Mouse (Mus musculus): ENCODE results near the gene Olfr1293-ps. TPM values are rescaled to one million over a fixed set of nuclear protein-coding genes. Genes with fewer than 3 reads are reported as not detected.

Gene Olfr1293-ps
- polyA plus RNA-seq (2015; fragmentation: Nextera tagmentation; extraction: Ambion mirVana), result not detected in 2 replicates

DNA sequence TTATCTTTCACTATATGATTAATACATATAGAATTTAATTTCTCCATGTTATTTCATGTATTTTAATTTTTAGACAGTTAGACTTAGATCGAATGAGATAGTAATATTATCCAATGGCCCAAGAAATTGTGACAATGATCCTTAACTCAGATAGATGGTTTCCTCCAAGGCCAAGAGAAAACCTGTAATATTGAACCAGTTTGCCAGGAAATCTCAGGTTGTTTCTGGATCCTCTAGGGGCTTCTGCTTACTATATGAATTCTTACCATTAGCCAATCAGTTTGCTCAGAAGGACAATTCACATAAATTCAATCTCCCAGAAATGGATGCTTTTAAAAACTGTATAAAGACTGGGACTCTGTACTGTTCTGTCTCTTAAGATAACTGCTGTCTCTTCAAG is at the start of gene Olfr1293-ps:
Gene Olfr1293-ps, plus strand, starts transcription at position 301 of the 400 bp plus-strand sequence.
- Histone ChIP-seq H3K4me1 (replicated peaks; ENCODE audit: insufficient read depth, low read length) (no peaks in the 10 kb centered on the region), H3K36me3 (ENCODE audit: insufficient read depth, low read length) (no peaks in the 10 kb centered on the region), H3K4me2 (ENCODE audit: low read length) (no peak within 1 kb of the TSS), H3K4me3 (replicated peaks; ENCODE audit: low read depth, low read length) (no peak within 1 kb of the TSS), H3K9me3 (replicated peaks; ENCODE audit: low read length) (no peaks in the 10 kb centered on the region), H3K9ac (ENCODE audit: low read depth, low read length) (no peak within 1 kb of the TSS), H3K27ac (no peak within 1 kb of the TSS), H3K27me3 (ENCODE audit: insufficient read depth, low read length) (no peaks in the 10 kb centered on the region)
- WGBS, result 91% methylated on average over 1 of the region's 1 CpGs
- DNase-seq (ENCODE audit: low spot score), result no peak
- ATAC-seq (replicated peaks; ENCODE audit: low FRiP score, low read depth), result no peak
- no peak for TF ChIP-seq CTCF (IDR thresholded peaks at IDR 0.05; ENCODE audit: low read depth)

DNA sequence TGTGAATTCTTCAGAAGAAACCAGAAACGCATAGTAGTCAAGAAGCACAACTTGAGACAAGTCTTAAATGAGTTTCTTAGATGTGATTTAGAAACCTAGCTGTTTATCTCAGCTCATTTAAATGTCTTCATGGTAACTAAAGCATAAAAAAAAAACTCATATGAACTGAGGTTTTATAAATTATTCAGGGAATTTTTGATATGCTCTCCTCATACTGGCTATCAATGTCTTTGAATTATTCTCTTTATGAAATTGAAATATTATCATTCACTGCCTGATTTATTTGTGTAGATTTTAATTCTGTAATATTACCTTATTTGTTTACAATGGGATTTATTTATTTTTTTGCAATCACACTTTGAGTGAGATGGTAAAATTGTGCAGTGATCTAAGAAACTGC is 44.5 kb upstream of the Olfr1293-ps start, which contains the start of gene Olfr1289:
Gene Olfr1289, plus strand, starts transcription at position 301 of the 400 bp plus-strand sequence.
- 73% methylated on average over 1 of the region's 1 CpGs for WGBS
- Histone ChIP-seq H3K27me3 (ENCODE audit: insufficient read depth, low read length) (no peaks in the 10 kb centered on the region), H3K4me3 (replicated peaks; ENCODE audit: low read depth, low read length) (no peak within 1 kb of the TSS), H3K4me1 (replicated peaks; ENCODE audit: insufficient read depth, low read length) (no peaks in the 10 kb centered on the region), H3K36me3 (ENCODE audit: insufficient read depth, low read length) (no peaks in the 10 kb centered on the region), H3K9ac (ENCODE audit: low read depth, low read length) (no peak within 1 kb of the TSS), H3K4me2 (ENCODE audit: low read length) (no peak within 1 kb of the TSS), H3K9me3 (replicated peaks; ENCODE audit: low read length) (no peaks in the 10 kb centered on the region), H3K27ac (no peak within 1 kb of the TSS)
- no peak for DNase-seq (ENCODE audit: low spot score)
- no peak for ATAC-seq (replicated peaks; ENCODE audit: low FRiP score, low read depth)
- no peak for TF ChIP-seq CTCF (IDR thresholded peaks at IDR 0.05; ENCODE audit: low read depth)

DNA sequence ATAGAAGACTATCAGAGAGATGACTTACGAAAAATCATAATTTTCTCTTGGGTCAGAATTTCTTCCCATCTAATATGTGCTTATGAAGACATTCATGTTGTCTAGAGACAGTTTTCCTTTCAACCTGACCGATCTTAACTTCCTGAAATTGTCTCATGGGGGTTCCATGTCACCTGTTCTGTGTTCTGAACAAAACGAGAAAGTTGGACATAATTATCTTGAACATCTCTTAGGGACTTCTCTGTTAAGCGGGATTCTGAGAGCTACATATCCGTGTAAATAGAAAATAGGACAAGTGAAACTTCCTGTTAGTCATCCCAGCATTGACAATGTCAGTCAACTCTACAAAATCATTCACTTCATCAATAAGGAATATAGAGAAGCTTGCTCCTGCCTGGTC is 31.3 kb upstream of the Olfr1293-ps start, which contains the start of gene Olfr1290:
Gene Olfr1290, minus strand, starts transcription at position 101 of the 400 bp plus-strand sequence.
- no peaks in the 10 kb centered on the region for H3K36me3 ChIP-seq (ENCODE audit: insufficient read depth, low read length)

DNA sequence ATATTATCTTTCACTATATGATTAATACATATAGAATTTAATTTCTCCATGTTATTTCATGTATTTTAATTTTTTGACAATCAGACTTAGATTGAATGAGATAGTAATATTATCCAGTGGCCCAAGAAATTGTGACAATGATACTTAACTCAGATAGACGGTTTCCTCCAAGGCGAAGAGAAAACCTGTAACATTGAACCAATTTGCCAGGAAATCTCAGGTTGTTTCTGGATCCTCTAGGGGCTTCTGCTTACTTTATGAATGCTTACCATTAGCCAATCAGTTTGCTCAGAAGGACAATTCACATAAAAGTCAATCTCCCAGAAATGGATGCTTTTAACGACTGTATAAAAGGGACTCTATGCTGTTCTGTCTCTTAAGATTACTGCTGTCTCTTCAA is 28.1 kb upstream of the Olfr1293-ps start, which contains the start of gene Olfr1291-ps1:
Gene Olfr1291-ps1, plus strand, starts transcription at position 301 of the 400 bp plus-strand sequence.
- Histone ChIP-seq H3K4me1 (replicated peaks; ENCODE audit: insufficient read depth, low read length) (no peaks in the 10 kb centered on the region), H3K9ac (ENCODE audit: low read depth, low read length) (no peak within 1 kb of the TSS), H3K27ac (no peak within 1 kb of the TSS), H3K9me3 (replicated peaks; ENCODE audit: low read length) (no peaks in the 10 kb centered on the region), H3K4me2 (ENCODE audit: low read length) (no peak within 1 kb of the TSS), H3K36me3 (ENCODE audit: insufficient read depth, low read length) (no peaks in the 10 kb centered on the region), H3K27me3 (ENCODE audit: insufficient read depth, low read length) (no peaks in the 10 kb centered on the region), H3K4me3 (replicated peaks; ENCODE audit: low read depth, low read length) (no peak within 1 kb of the TSS)
- ATAC-seq (replicated peaks; ENCODE audit: low FRiP score, low read depth), result no peak
- WGBS, result 81% methylated on average over 3 of the region's 3 CpGs
- TF ChIP-seq CTCF (IDR thresholded peaks at IDR 0.05; ENCODE audit: low read depth), result no peak
- no peak for DNase-seq (ENCODE audit: low spot score)

More for the DNA sequence above, 31.3 kb upstream of the Olfr1293-ps start, which contains the start of gene Olfr1290:
- TF ChIP-seq CTCF (IDR thresholded peaks at IDR 0.05; ENCODE audit: low read depth), result no peak
- Histone ChIP-seq H3K4me3 (replicated peaks; ENCODE audit: low read depth, low read length) (no peak within 1 kb of the TSS), H3K4me1 (replicated peaks; ENCODE audit: insufficient read depth, low read length) (no peaks in the 10 kb centered on the region), H3K9me3 (replicated peaks; ENCODE audit: low read length) (no peaks in the 10 kb centered on the region), H3K27me3 (ENCODE audit: insufficient read depth, low read length) (no peaks in the 10 kb centered on the region), H3K9ac (ENCODE audit: low read depth, low read length) (no peak within 1 kb of the TSS), H3K27ac (no peak within 1 kb of the TSS), H3K4me2 (ENCODE audit: low read length) (no peak within 1 kb of the TSS)
- ATAC-seq (replicated peaks; ENCODE audit: low FRiP score, low read depth) (no peak), DNase-seq (ENCODE audit: low spot score) (no peak)
- WGBS, result 80% methylated on average over 5 of the region's 5 CpGs

DNA sequence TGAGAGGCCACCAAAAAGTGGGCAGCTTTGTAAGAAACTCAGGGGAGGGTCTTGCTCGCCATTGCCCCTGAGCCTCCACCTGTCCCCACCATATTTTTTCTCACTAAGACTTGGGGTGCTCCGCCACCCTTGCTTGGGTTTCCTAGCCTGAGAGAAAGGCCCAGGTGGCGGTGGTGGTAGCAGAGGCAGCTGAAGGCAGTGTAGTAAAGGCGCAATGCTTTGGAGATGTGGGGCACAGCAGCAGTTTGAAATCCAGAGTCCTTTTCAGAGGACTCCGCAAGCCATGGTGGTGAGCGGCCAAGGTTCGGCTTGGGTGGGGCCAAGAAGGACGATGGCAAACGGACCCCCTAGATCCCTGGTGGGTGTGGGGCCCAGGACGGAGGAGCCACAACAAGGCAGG is 7.6 kb upstream of the Olfr1293-ps start:
- H3K9me3 ChIP-seq (replicated peaks; ENCODE audit: low read length), result no peaks in the 10 kb centered on the region
- no peak for ATAC-seq (replicated peaks; ENCODE audit: low FRiP score, low read depth)
- WGBS, result 92% methylated on average over 10 of the region's 10 CpGs
- no peak overlapping the region for H3K4me2 ChIP-seq (ENCODE audit: low read length)
- no peak overlapping the region for H3K9ac ChIP-seq (ENCODE audit: low read depth, low read length)
- H3K4me1 ChIP-seq (replicated peaks; ENCODE audit: insufficient read depth, low read length), result no peaks in the 10 kb centered on the region
- no peak overlapping the region for H3K4me3 ChIP-seq (replicated peaks; ENCODE audit: low read depth, low read length)
- H3K27me3 ChIP-seq (ENCODE audit: insufficient read depth, low read length), result no peaks in the 10 kb centered on the region
- DNase-seq (ENCODE audit: low spot score), result no peak
- TF ChIP-seq CTCF (IDR thresholded peaks at IDR 0.05; ENCODE audit: low read depth), result no peak
- no peaks in the 10 kb centered on the region for H3K36me3 ChIP-seq (ENCODE audit: insufficient read depth, low read length)
- no peak overlapping the region for H3K27ac ChIP-seq

DNA sequence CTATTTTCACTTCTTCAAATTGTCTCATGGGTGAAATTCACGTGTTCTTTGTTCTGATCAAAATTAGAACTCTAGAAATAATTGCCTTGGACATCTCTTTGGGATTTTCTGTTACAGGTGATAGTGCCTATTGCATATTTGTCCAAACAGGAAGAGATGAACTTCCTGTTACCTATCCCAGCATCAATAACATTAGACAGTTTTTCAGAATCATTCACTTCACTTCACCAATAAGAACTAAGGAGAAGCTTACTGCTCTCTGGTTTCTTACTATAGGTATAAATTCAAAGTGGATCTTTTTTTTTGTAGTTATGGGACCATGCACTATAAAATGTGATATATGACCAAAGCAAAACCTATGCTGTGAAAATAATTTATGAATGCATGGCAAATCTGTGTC is 15.2 kb downstream of the Olfr1293-ps start, which contains the start of gene Olfr1294:
Gene Olfr1294, minus strand, starts transcription at position 101 of the 400 bp plus-strand sequence.
- WGBS, result 52% methylated on average over 1 of the region's 1 CpGs
- no peak for ATAC-seq (replicated peaks; ENCODE audit: low FRiP score, low read depth)
- Histone ChIP-seq H3K9ac (ENCODE audit: low read depth, low read length) (no peak within 1 kb of the TSS), H3K4me2 (ENCODE audit: low read length) (no peak within 1 kb of the TSS), H3K27me3 (ENCODE audit: insufficient read depth, low read length) (no peaks in the 10 kb centered on the region), H3K4me1 (replicated peaks; ENCODE audit: insufficient read depth, low read length) (no peaks in the 10 kb centered on the region), H3K9me3 (replicated peaks; ENCODE audit: low read length) (no peaks in the 10 kb centered on the region), H3K36me3 (ENCODE audit: insufficient read depth, low read length) (no peaks in the 10 kb centered on the region), H3K4me3 (replicated peaks; ENCODE audit: low read depth, low read length) (no peak within 1 kb of the TSS), H3K27ac (no peak within 1 kb of the TSS)
- no peak for TF ChIP-seq CTCF (IDR thresholded peaks at IDR 0.05; ENCODE audit: low read depth)
- DNase-seq (ENCODE audit: low spot score), result no peak

DNA sequence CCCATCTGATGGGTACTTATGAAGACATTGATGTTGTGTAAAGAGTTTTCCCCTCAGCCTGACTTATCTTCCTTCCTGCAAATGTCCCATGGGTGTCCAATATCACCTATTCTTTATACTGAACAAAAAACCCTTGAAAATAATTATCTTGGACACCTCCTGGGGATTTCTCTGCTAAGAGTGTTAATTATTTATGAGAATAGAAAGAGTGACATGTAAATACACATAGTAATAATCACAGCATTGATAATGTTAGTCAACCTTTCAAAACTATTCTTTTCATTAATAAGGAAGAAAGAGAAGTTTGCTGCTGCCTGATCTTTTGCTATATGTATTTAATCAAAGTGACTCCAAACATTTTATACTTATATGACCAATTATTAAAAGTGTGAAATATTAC is 44.6 kb downstream of the Olfr1293-ps start, which contains the start of gene Olfr1295:
Gene Olfr1295, minus strand, starts transcription at position 101 of the 400 bp plus-strand sequence.
- no peak within 1 kb of the TSS for H3K27ac ChIP-seq
- no peak within 1 kb of the TSS for H3K4me3 ChIP-seq (replicated peaks; ENCODE audit: low read depth, low read length)
- H3K36me3 ChIP-seq (ENCODE audit: insufficient read depth, low read length), result no peaks in the 10 kb centered on the region
- ATAC-seq (replicated peaks; ENCODE audit: low FRiP score, low read depth) (no peak), DNase-seq (ENCODE audit: low spot score) (no peak)
- H3K4me2 ChIP-seq (ENCODE audit: low read length), result no peak within 1 kb of the TSS
- no peaks in the 10 kb centered on the region for H3K4me1 ChIP-seq (replicated peaks; ENCODE audit: insufficient read depth, low read length)
- no peaks in the 10 kb centered on the region for H3K9me3 ChIP-seq (replicated peaks; ENCODE audit: low read length)
- H3K27me3 ChIP-seq (ENCODE audit: insufficient read depth, low read length), result no peaks in the 10 kb centered on the region
- no peak for TF ChIP-seq CTCF (IDR thresholded peaks at IDR 0.05; ENCODE audit: low read depth)
- no peak within 1 kb of the TSS for H3K9ac ChIP-seq (ENCODE audit: low read depth, low read length)

Other genes starting within 250 kb of the Olfr1293-ps start
- not detected in 2 replicates for gene Olfr1278, start 235.1 kb upstream of the Olfr1293-ps start, polyA plus RNA-seq (2015; fragmentation: Nextera tagmentation; extraction: Ambion mirVana)
- not detected in 2 replicates for gene Olfr1279, start 224.6 kb upstream of the Olfr1293-ps start, polyA plus RNA-seq (2015; fragmentation: Nextera tagmentation; extraction: Ambion mirVana)
- not detected in 2 replicates for gene Olfr1280, start 211.2 kb upstream of the Olfr1293-ps start, polyA plus RNA-seq (2015; fragmentation: Nextera tagmentation; extraction: Ambion mirVana)
- gene Olfr1281, start 198.7 kb upstream of the Olfr1293-ps start, polyA plus RNA-seq (2015; fragmentation: Nextera tagmentation; extraction: Ambion mirVana), result not detected in 2 replicates
- not detected in 2 replicates for gene Olfr1282, start 189.1 kb upstream of the Olfr1293-ps start, polyA plus RNA-seq (2015; fragmentation: Nextera tagmentation; extraction: Ambion mirVana)
- not detected in 2 replicates for gene Olfr1283, start 158.4 kb upstream of the Olfr1293-ps start, polyA plus RNA-seq (2015; fragmentation: Nextera tagmentation; extraction: Ambion mirVana)
- not detected in 2 replicates for gene Olfr1284, start 149.7 kb upstream of the Olfr1293-ps start, polyA plus RNA-seq (2015; fragmentation: Nextera tagmentation; extraction: Ambion mirVana)
- not detected in 2 replicates for gene Olfr1286, start 102.1 kb upstream of the Olfr1293-ps start, polyA plus RNA-seq (2015; fragmentation: Nextera tagmentation; extraction: Ambion mirVana)
- gene Olfr1287, start 76.1 kb upstream of the Olfr1293-ps start, polyA plus RNA-seq (2015; fragmentation: Nextera tagmentation; extraction: Ambion mirVana), result not detected in 2 replicates
- gene Olfr1288, start 51.1 kb upstream of the Olfr1293-ps start, polyA plus RNA-seq (2015; fragmentation: Nextera tagmentation; extraction: Ambion mirVana), result not detected in 2 replicates
- gene Olfr1289, start 44.4 kb upstream of the Olfr1293-ps start, polyA plus RNA-seq (2015; fragmentation: Nextera tagmentation; extraction: Ambion mirVana), result not detected in 2 replicates
- not detected in 2 replicates for gene Olfr1290, start 31.4 kb upstream of the Olfr1293-ps start, polyA plus RNA-seq (2015; fragmentation: Nextera tagmentation; extraction: Ambion mirVana)
- gene Olfr1291-ps1, start 28.0 kb upstream of the Olfr1293-ps start, polyA plus RNA-seq (2015; fragmentation: Nextera tagmentation; extraction: Ambion mirVana), result not detected in 2 replicates
- gene Olfr1294, start 15.1 kb downstream of the Olfr1293-ps start, polyA plus RNA-seq (2015; fragmentation: Nextera tagmentation; extraction: Ambion mirVana), result not detected in 2 replicates
- not detected in 2 replicates for gene Olfr1295, start 44.5 kb downstream of the Olfr1293-ps start, polyA plus RNA-seq (2015; fragmentation: Nextera tagmentation; extraction: Ambion mirVana)
- not detected in 2 replicates for gene Olfr1297, start 101.3 kb downstream of the Olfr1293-ps start, polyA plus RNA-seq (2015; fragmentation: Nextera tagmentation; extraction: Ambion mirVana)
- gene Olfr1298, start 124.0 kb downstream of the Olfr1293-ps start, polyA plus RNA-seq (2015; fragmentation: Nextera tagmentation; extraction: Ambion mirVana), result not detected in 2 replicates
- gene Olfr1299, start 136.2 kb downstream of the Olfr1293-ps start, polyA plus RNA-seq (2015; fragmentation: Nextera tagmentation; extraction: Ambion mirVana), result not detected in 2 replicates
- gene Olfr1301, start 225.8 kb downstream of the Olfr1293-ps start, polyA plus RNA-seq (2015; fragmentation: Nextera tagmentation; extraction: Ambion mirVana), result not detected in 2 replicates